Mouse (Mus musculus) monocyte, adult 59 days (primary cell): Measurements from ENCODE around the gene Snx22. TPM values are rescaled to one million over a fixed set of nuclear protein-coding genes. Genes with fewer than 3 reads are reported as not detected.

ENCODE experiments used
- total RNA-seq, 2 experiments: library from RNA; stranded (reverse); gene quantifications; one replicate each; pipeline ENCODE4 v1.2.4; 2023

The Snx22 gene
- under 1 TPM in 1 of 2 experiments, not detected in 1; 0.88 TPM for total RNA-seq

DNA sequence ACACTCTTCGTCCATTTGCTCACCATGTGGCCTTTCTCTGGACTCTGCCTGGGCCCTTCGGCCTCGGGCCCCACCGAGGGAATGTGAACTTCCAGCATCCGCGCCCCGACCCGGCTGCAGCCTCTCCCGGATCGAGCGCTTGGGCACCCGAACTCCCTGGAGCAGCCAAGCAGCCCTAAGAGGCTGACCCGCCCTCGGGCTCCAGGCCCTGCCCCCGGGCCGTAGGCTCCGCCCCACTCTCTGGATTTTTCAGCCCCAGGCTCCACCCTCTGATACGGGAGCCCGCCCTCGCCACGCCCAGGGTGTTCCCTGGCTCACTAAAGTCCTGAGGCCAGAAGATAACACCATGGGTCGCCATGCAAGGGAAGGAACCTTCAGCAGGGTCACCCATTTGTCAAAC lies at the start of gene Snx22:
Snx22 (minus strand) TSS at position 137 of the 400 bp plus-strand sequence.

DNA sequence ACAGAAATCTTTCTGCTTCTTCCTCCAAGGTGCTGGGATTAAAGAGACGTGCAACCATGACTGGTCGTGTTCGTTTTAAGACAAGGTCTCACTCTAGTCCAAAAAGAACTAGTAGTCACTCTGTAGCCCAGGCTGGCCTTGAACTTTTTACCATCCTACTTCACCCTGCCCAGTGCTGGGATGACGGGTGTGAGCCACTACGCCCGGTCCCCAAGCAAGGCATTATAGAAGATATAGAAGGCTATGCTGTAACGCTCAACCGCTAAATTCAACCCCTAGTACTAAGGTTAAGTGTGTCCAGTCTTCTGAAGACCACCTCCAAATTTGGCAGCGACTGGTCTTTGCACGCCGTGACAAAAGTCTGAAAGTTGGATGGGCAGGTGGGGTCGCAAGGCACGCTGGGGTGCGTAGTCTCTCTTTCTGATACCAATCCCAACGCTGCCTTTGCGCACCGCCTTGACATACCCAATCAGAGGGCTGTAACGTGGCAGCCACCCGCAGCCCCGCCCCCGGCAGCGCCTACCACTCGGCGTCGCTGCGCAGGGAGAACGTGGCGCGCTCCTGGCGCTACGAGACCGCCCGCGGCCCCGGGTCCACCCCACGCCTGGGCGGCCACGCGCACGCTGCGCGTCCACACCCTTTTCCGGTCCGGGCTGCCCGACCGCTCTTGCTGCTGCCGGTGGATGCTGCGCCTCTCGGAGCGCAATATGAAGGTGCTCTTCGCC lies 9.8 kb downstream of the Snx22 start, which contains the start of gene Ppib:
Ppib (plus strand) TSS at position 640 of the 725 bp plus-strand sequence.

Other genes with a start within 250 kb of the Snx22 start
- gene Zfp609, start 242.2 kb downstream of the Snx22 start, total RNA-seq: 10 to 100 TPM; 23.6 to 29.1 TPM
- gene Pclaf, start 179.5 kb downstream of the Snx22 start, total RNA-seq: 1 to 10 TPM in 1 of 2 experiments, under 1 TPM in 1; 0.94 to 3.1 TPM
- 10 to 100 TPM; 20.2 to 23.3 TPM for gene Trip4, start 160.9 kb downstream of the Snx22 start, total RNA-seq
- 10 to 100 TPM; 37.9 to 39.7 TPM for gene Csnk1g1, start 160.8 kb downstream of the Snx22 start, total RNA-seq
- 100 to 1,000 TPM; 285 to 289 TPM for gene Ppib, start 9.5 kb downstream of the Snx22 start, total RNA-seq
- 100 to 1,000 TPM; 131 to 145 TPM for gene Snx1, start 56.9 kb upstream of the Snx22 start, total RNA-seq
- 10 to 100 TPM; 73.8 to 91.4 TPM for gene Ciao2a, start 56.9 kb upstream of the Snx22 start, total RNA-seq
- not detected for gene Dapk2, start 88.5 kb upstream of the Snx22 start, total RNA-seq